Mouse (Mus musculus) lung, adult 2 months (tissue): Measurements from ENCODE around the gene Nppa.

Experiments used
- CTCF ChIP-seq: fragments of 200-500 bp; IDR thresholded peaks from 2 replicates; pipeline ENCODE4 v1.5.1; 2011; ENCODE audit warnings: mild to moderate bottlenecking, low read length, control low read depth; ENCODE audit not compliant: insufficient read depth
- POLR2A ChIP-seq: fragments of 200-500 bp; IDR thresholded peaks from 2 replicates; pipeline ENCODE4 v1.6.1; 2011; ENCODE audit warnings: low read depth, mild to moderate bottlenecking, control low read depth, low read length, borderline replicate concordance; ENCODE audit errors: extremely low read depth

DNA sequence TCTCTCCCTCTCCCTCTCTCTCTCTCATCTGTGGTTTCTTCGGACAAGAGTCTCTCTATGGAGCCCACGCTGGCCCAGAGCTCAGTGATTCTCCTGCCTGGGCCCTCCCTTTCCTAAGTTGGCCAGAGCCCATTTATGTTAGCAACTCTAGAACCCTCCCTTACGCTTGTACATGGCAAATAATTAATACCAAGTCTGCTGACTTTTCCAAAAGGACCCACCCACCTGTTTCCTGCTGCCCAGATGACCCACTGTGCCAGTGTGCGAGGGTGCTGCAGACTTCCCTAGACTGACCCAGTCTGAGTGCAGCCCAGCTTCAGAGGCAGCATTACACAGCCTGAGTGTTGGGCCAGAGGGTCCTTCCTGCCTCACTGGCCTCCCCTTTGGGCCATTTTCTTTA lies 11.7 kb downstream of the Nppa start:
- TF ChIP-seq POLR2A (no peak), CTCF (no peak)
